Mouse (Mus musculus): Measurements from ENCODE around the gene Plod1.

- no peak for TF ChIP-seq E2F4 (IDR thresholded peaks at IDR 0.05; ENCODE audit: borderline replicate concordance, low read depth, low read length)
- TF ChIP-seq ZC3H11A (IDR thresholded peaks at IDR 0.05; ENCODE audit: low read depth, low read length): no peak
- TF ChIP-seq POLR2A (IDR thresholded peaks at IDR 0.05; ENCODE audit: control insufficient read depth in 1 of 2, insufficient read depth in 1 of 2, low read depth in 1 of 2, low read length in 2 of 2, poor library complexity in 1 of 2): no peak
- no peak for TF ChIP-seq TAL1 (IDR thresholded peaks at IDR 0.05; ENCODE audit: low read length)
- no peak for TF ChIP-seq CTCF (IDR thresholded peaks at IDR 0.05 in 2 of 3, conservative IDR thresholded peaks at IDR 0.05 in 1 of 3; ENCODE audit: control insufficient read depth in 1 of 3, insufficient read depth in 1 of 3, low read depth in 2 of 3, low read length in 3 of 3, poor library complexity in 1 of 3, severe bottlenecking in 1 of 3)
- no peak for TF ChIP-seq USF1 (IDR thresholded peaks at IDR 0.05; ENCODE audit: low read depth, low read length)
- TF ChIP-seq MXI1 (IDR thresholded peaks at IDR 0.05; ENCODE audit: low read depth, low read length): no peak
- TF ChIP-seq GATA1 (IDR thresholded peaks at IDR 0.05; ENCODE audit: low read depth, low read length): no peak
- no peak for TF ChIP-seq SMC3 (IDR thresholded peaks at IDR 0.05; ENCODE audit: low read depth, low read length)
These were observed 46.2 kb downstream of the Plod1 start for GRCm38 (mm10) chr4:147890341-147890740.

Data from MEL (cell line).